Comparison of ENCODE assay signal across 12 mouse cellular contexts in genomic region chr16:24443555-24443954, GRCm38 (mm10). TPM values are rescaled to one million over a fixed set of nuclear protein-coding genes. Genes with fewer than 3 reads are reported as not detected.
DNase-seq lines count a peak whose midpoint lies in the region; ATAC-seq and TF ChIP-seq lines count a peak whose summit lies in the region.
"Had no signal": no experiment of that assay in that cellular context is flagged by ENCODE, and none has a peak within 500 bp of the region (broad histone marks: within the 10 kb centered on the region; RNA-seq: fewer than 3 reads in every experiment).

No protein-coding gene starts in this region.

- H3K27me3 ChIP-seq in heart, postnatal 0 days (ENCODE audit: control insufficient read depth, insufficient read depth, low read length), result no peaks in the 10 kb centered on the region
- H3K27me3 ChIP-seq in midbrain, embryonic 10.5 days (ENCODE audit: low read depth, poor library complexity, severe bottlenecking), result no peaks in the 10 kb centered on the region
- H3K27me3 ChIP-seq in midbrain, embryonic 16.5 days (ENCODE audit: control insufficient read depth, insufficient read depth, low read depth, low read length), result no peaks in the 10 kb centered on the region
- H3K27me3 ChIP-seq in intestine, embryonic 16.5 days (replicated peaks; ENCODE audit: control insufficient read depth, insufficient read depth, low read length), result no peaks in the 10 kb centered on the region
- no peaks in the 10 kb centered on the region for H3K27me3 ChIP-seq in stomach, embryonic 16.5 days (ENCODE audit: control insufficient read depth, insufficient read depth, low read length)
- H3K27me3 ChIP-seq: CH12.LX, Patski had no signal

- H3K4me3 ChIP-seq in heart, postnatal 0 days (ENCODE audit: low read depth, low read length), result no peak overlapping the region
- H3K4me3 ChIP-seq in midbrain, embryonic 10.5 days, result no peak overlapping the region
- no peak overlapping the region for H3K4me3 ChIP-seq in midbrain, embryonic 16.5 days (ENCODE audit: low read depth, low read length)
- no peak overlapping the region for H3K4me3 ChIP-seq in intestine, embryonic 16.5 days (ENCODE audit: low read length)
- no peak overlapping the region for H3K4me3 ChIP-seq in stomach, embryonic 16.5 days (replicated peaks; ENCODE audit: low read length)

- no peak overlapping the region for H3K9ac ChIP-seq in heart, postnatal 0 days (replicated peaks; ENCODE audit: low read depth, low read length)
- H3K9ac ChIP-seq in midbrain, embryonic 16.5 days (ENCODE audit: low read depth, low read length), result no peak overlapping the region
- no peak overlapping the region for H3K9ac ChIP-seq in intestine, embryonic 16.5 days (ENCODE audit: low read depth, low read length)
- H3K9ac ChIP-seq in stomach, embryonic 16.5 days (ENCODE audit: low read length), result no peak overlapping the region

- 35% methylated on average over 5 of the region's 5 CpGs for WGBS in heart, postnatal 0 days
- WGBS in midbrain, embryonic 10.5 days, result 50% methylated on average over 5 of the region's 5 CpGs
- WGBS in midbrain, embryonic 16.5 days, result 48% methylated on average over 5 of the region's 5 CpGs
- 49% methylated on average over 5 of the region's 5 CpGs for WGBS in intestine, embryonic 16.5 days
- 36% methylated on average over 5 of the region's 5 CpGs for WGBS in stomach, embryonic 16.5 days

- H3K4me1 ChIP-seq in heart, postnatal 0 days (ENCODE audit: control insufficient read depth, insufficient read depth), result peaks cover 52% of the 10 kb centered on the region
- peaks cover 41% of the 10 kb centered on the region for H3K4me1 ChIP-seq in midbrain, embryonic 10.5 days
- peaks cover 3% of the 10 kb centered on the region; the same call in 1 of the 2 replicates for H3K4me1 ChIP-seq in midbrain, embryonic 16.5 days (ENCODE audit: control insufficient read depth, insufficient read depth, low read length)
- peaks cover 43% of the 10 kb centered on the region for H3K4me1 ChIP-seq in intestine, embryonic 16.5 days (ENCODE audit: control insufficient read depth, insufficient read depth, low read length)
- peaks cover 49% of the 10 kb centered on the region for H3K4me1 ChIP-seq in stomach, embryonic 16.5 days (ENCODE audit: control insufficient read depth, insufficient read depth, low read length)

- peak overlapping the region; percentile 18 for H3K27ac ChIP-seq in heart, postnatal 0 days (ENCODE audit: low read depth)
- H3K27ac ChIP-seq in midbrain, embryonic 10.5 days (replicated peaks), result 0 out of 2 replicates have a peak overlapping the region, but pooled peaks have one; percentile 13
- no peak overlapping the region for H3K27ac ChIP-seq in midbrain, embryonic 16.5 days (ENCODE audit: low read length)
- H3K27ac ChIP-seq in intestine, embryonic 16.5 days (ENCODE audit: low read length), result peak overlapping the region; percentile 35
- H3K27ac ChIP-seq in stomach, embryonic 16.5 days (ENCODE audit: low read length), result peak overlapping the region; percentile 66

- no peak for DNase-seq in heart, postnatal 0 days (ENCODE audit: low spot score)
- DNase-seq in heart, postnatal 14 days, result no peak
- DNase-seq in midbrain, embryonic 10.5 days (ENCODE audit: low spot score), result no peak
- no peak for DNase-seq in spleen, postnatal 4 days (ENCODE audit: low spot score in 2 of 2)
- DNase-seq: cerebellum, adult 9-10 months; gastrocnemius, postnatal 25 days had no signal

- H3K36me3 ChIP-seq in heart, postnatal 0 days (replicated peaks; ENCODE audit: control insufficient read depth, insufficient read depth, low read length), result 0 out of 2 replicates have a peak, but pooled peaks cover 7% of the 10 kb centered on the region
- H3K36me3 ChIP-seq in midbrain, embryonic 10.5 days, result no peaks in the 10 kb centered on the region
- H3K36me3 ChIP-seq in midbrain, embryonic 16.5 days (ENCODE audit: control insufficient read depth, insufficient read depth, low read length), result no peaks in the 10 kb centered on the region
- H3K36me3 ChIP-seq in intestine, embryonic 16.5 days (ENCODE audit: control insufficient read depth, insufficient read depth, low read length), result no peaks in the 10 kb centered on the region; the same call in 1 of the 2 replicates
- H3K36me3 ChIP-seq in stomach, embryonic 16.5 days (ENCODE audit: control insufficient read depth, insufficient read depth, low read length), result no peaks in the 10 kb centered on the region

- no peak for TF ChIP-seq EP300 in heart, postnatal 0 days (IDR thresholded peaks at IDR 0.05; ENCODE audit: low read depth)

- no peaks in the 10 kb centered on the region for H3K9me3 ChIP-seq in heart, postnatal 0 days (replicated peaks; ENCODE audit: control insufficient read depth, low read length)
- no peaks in the 10 kb centered on the region for H3K9me3 ChIP-seq in midbrain, embryonic 10.5 days (replicated peaks)
- H3K9me3 ChIP-seq in midbrain, embryonic 16.5 days (replicated peaks; ENCODE audit: control insufficient read depth, low read length, poor library complexity, severe bottlenecking), result no peaks in the 10 kb centered on the region
- no peaks in the 10 kb centered on the region for H3K9me3 ChIP-seq in intestine, embryonic 16.5 days (ENCODE audit: control insufficient read depth, low read length)
- no peaks in the 10 kb centered on the region for H3K9me3 ChIP-seq in stomach, embryonic 16.5 days (replicated peaks; ENCODE audit: control insufficient read depth, low read length)

- intact Hi-C loops in heart, postnatal 14 days (cut with DNase I), result no loop called here

- no peak overlapping the region for H3K4me2 ChIP-seq in heart, postnatal 0 days (ENCODE audit: low read depth, low read length)
- no peak overlapping the region for H3K4me2 ChIP-seq in midbrain, embryonic 16.5 days (ENCODE audit: low read length)
- no peak overlapping the region for H3K4me2 ChIP-seq in intestine, embryonic 16.5 days (ENCODE audit: low read depth, low read length)
- H3K4me2 ChIP-seq in stomach, embryonic 16.5 days (ENCODE audit: low read depth, low read length), result no peak overlapping the region

- TF ChIP-seq CTCF in heart, postnatal 0 days (IDR thresholded peaks at IDR 0.05; ENCODE audit: low read depth), result no peak

- no peak for ATAC-seq in heart, postnatal 0 days (ENCODE audit: insufficient read depth, low read depth)
- no peak for ATAC-seq in midbrain, embryonic 16.5 days
- ATAC-seq in intestine, embryonic 16.5 days, result no peak
- ATAC-seq in stomach, embryonic 16.5 days (ENCODE audit: insufficient read depth, low FRiP score), result 0 out of 2 replicates have a peak, but pooled peaks have one; percentile 3
- ATAC-seq: forebrain, embryonic 16.5 days had no signal

RNA-seq across cellular contexts. Expression of gene Lpp, which starts 50.2 kb away (rescaled TPM):
- total RNA-seq in heart, postnatal 0 days (2014; rRNA removed; ENCODE audit: low replicate concordance), result 56.2 and 77.4 TPM in 2 replicates
- 28.7 and 32.1 TPM in 2 replicates for polyA plus RNA-seq in heart, postnatal 0 days (2015; fragmentation: Nextera tagmentation; extraction: Ambion mirVana)
- 10 to 100 TPM; 46.8 to 47.5 TPM for total RNA-seq in heart, postnatal 14 days (2021)
- 21.7 and 23.0 TPM in 2 replicates for polyA plus RNA-seq in midbrain, embryonic 10.5 days (2016; fragmentation: Nextera tagmentation; extraction: Ambion mirVana)
- polyA plus RNA-seq in midbrain, embryonic 16.5 days (2015; fragmentation: Nextera tagmentation; extraction: Ambion mirVana), result 10.3 and 10.7 TPM in 2 replicates
- polyA plus RNA-seq in intestine, embryonic 16.5 days (2015; fragmentation: Nextera tagmentation; extraction: Ambion mirVana), result 64.7 and 66.5 TPM in 2 replicates
- 79.4 and 89.8 TPM in 2 replicates for polyA plus RNA-seq in stomach, embryonic 16.5 days (2015; fragmentation: Nextera tagmentation; extraction: Ambion mirVana)
